Mouse (Mus musculus): ENCODE data around the gene Coq5. TPM values are rescaled to one million over a fixed set of nuclear protein-coding genes. Genes with fewer than 3 reads are reported as not detected.

Gene Coq5
- polyA plus RNA-seq, 1 experiment from 2014 or later = 41.9 TPM

Other genes with a start within 250 kb of the Coq5 start
- gene Gm10401, start 181.4 kb upstream of the Coq5 start, polyA plus RNA-seq (2014; fragmentation: Nextera tagmentation; extraction: Ambion mirVana) = 53.2 and 54.0 TPM in 2 replicates
- gene Acads, start 160.3 kb upstream of the Coq5 start, polyA plus RNA-seq (2014; fragmentation: Nextera tagmentation; extraction: Ambion mirVana) = 28.5 and 28.7 TPM in 2 replicates
- gene Unc119b, start 144.7 kb upstream of the Coq5 start, polyA plus RNA-seq (2014; fragmentation: Nextera tagmentation; extraction: Ambion mirVana) = 32.2 and 35.4 TPM in 2 replicates
- 69.8 and 72.9 TPM in 2 replicates for gene Mlec, start 121.5 kb upstream of the Coq5 start, polyA plus RNA-seq (2014; fragmentation: Nextera tagmentation; extraction: Ambion mirVana)
- 2.7 and 3.1 TPM in 2 replicates for gene Cabp1, start 85.3 kb upstream of the Coq5 start, polyA plus RNA-seq (2014; fragmentation: Nextera tagmentation; extraction: Ambion mirVana)
- gene Pop5, start 43.8 kb upstream of the Coq5 start, polyA plus RNA-seq (2014; fragmentation: Nextera tagmentation; extraction: Ambion mirVana) = 82.6 and 95.5 TPM in 2 replicates
- gene Rnf10, start 6.8 kb upstream of the Coq5 start, polyA plus RNA-seq (2014; fragmentation: Nextera tagmentation; extraction: Ambion mirVana) = 77.2 and 79.1 TPM in 2 replicates
- gene Dynll1, start 21.3 kb downstream of the Coq5 start, polyA plus RNA-seq (2014; fragmentation: Nextera tagmentation; extraction: Ambion mirVana) = 1,629 and 1,828 TPM in 2 replicates
- 203 and 230 TPM in 2 replicates for gene Srsf9, start 47.5 kb downstream of the Coq5 start, polyA plus RNA-seq (2014; fragmentation: Nextera tagmentation; extraction: Ambion mirVana)
- 26.5 and 26.7 TPM in 2 replicates for gene Gatc, start 61.5 kb downstream of the Coq5 start, polyA plus RNA-seq (2014; fragmentation: Nextera tagmentation; extraction: Ambion mirVana)
- gene Triap1, start 61.6 kb downstream of the Coq5 start, polyA plus RNA-seq (2014; fragmentation: Nextera tagmentation; extraction: Ambion mirVana) = 48.5 and 51.3 TPM in 2 replicates
- gene Cox6a1, start 69.3 kb downstream of the Coq5 start, polyA plus RNA-seq (2014; fragmentation: Nextera tagmentation; extraction: Ambion mirVana) = 833 and 912 TPM in 2 replicates
- gene Msi1, start 149.9 kb downstream of the Coq5 start, polyA plus RNA-seq (2014; fragmentation: Nextera tagmentation; extraction: Ambion mirVana) = 16.0 and 16.2 TPM in 2 replicates
- gene Pla2g1b, start 186.6 kb downstream of the Coq5 start, polyA plus RNA-seq (2014; fragmentation: Nextera tagmentation; extraction: Ambion mirVana) = not detected in 2 replicates
- gene Sirt4, start 205.1 kb downstream of the Coq5 start, polyA plus RNA-seq (2014; fragmentation: Nextera tagmentation; extraction: Ambion mirVana) = 13.9 and 20.3 TPM in 2 replicates
- gene Pxn, start 227.0 kb downstream of the Coq5 start, polyA plus RNA-seq (2014; fragmentation: Nextera tagmentation; extraction: Ambion mirVana) = 28.6 and 28.8 TPM in 2 replicates

All from embryonic facial prominence, embryonic 14.5 days (tissue).